Mouse (Mus musculus): Measurements from ENCODE around the gene Lrrc15. TPM values are rescaled to one million over a fixed set of nuclear protein-coding genes. Genes with fewer than 3 reads are reported as not detected.

The Lrrc15 gene
- total and polyA plus RNA-seq, 3 experiments = 0.06 to 0.08 (median 0.07) TPM

DNA sequence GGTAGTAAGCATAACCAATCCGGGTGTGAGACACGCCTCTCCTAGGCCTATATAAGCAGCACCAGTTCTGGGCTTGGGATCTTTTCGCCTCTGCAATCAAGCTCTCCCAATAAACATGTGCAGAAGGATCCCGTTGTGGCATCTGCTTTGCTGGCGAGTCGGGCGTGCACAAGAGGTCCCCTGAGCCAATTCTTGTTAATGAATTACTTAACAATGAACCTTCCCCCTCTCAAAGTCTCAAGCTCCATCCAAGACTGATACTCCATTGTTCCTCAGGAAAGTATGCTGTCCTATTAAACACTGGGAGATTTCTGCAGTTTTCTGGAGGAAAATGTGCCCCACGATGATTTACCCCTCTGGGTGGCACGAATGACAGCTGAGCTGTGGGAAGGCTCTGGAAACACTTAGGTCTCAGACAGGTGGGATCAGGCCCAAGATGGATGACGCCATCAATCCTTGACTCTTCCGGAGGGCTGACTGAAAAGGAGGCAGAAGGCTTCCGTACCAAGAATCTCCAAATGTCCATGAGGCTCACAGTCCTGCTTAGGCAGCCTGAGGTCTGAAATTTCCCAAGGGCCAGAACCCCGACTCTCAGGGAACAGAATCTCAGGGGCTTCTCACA is 61.8 kb downstream of the Lrrc15 start:
- H3K4me1 ChIP-seq (ENCODE audit: control insufficient read depth, insufficient read depth, low read length) = no peaks in the 10 kb centered on the region
- WGBS = 90% methylated on average over 13 of the region's 13 CpGs
- no peak overlapping the region for H3K9ac ChIP-seq (ENCODE audit: low read depth, low read length)
- no peak overlapping the region for H3K4me3 ChIP-seq
- no peaks in the 10 kb centered on the region for H3K36me3 ChIP-seq (ENCODE audit: control insufficient read depth, insufficient read depth, low read length)
- no peak for DNase-seq
- TF ChIP-seq POLR2A (IDR thresholded peaks at IDR 0.05; ENCODE audit: insufficient read depth, low read depth, low read length) = no peak
- no peak for TF ChIP-seq CTCF (IDR thresholded peaks at IDR 0.05)
- TF ChIP-seq EP300 (IDR thresholded peaks at IDR 0.05; ENCODE audit: insufficient read depth, low read depth, low read length) = no peak
- intact Hi-C loops (cut with DNase I) = no loop called here
- no peaks in the 10 kb centered on the region for H3K79me2 ChIP-seq (replicated peaks; ENCODE audit: control insufficient read depth, insufficient read depth, low read length)
- no peak overlapping the region for H3K27ac ChIP-seq
- H3K27me3 ChIP-seq (ENCODE audit: control insufficient read depth, insufficient read depth, low read length) = no peaks in the 10 kb centered on the region

Other genes starting within 250 kb of the Lrrc15 start
- gene Hes1, start 218.9 kb downstream of the Lrrc15 start, total RNA-seq (2021) = 10 to 100 TPM; 16.2 to 21.4 TPM
- gene Hes1, start 218.9 kb downstream of the Lrrc15 start, polyA plus RNA-seq (2012; rRNA removed) = 27.1 and 44.6 TPM in 2 replicates
- under 1 TPM; 0.10 to 0.11 TPM for gene Cpn2, start 15.8 kb downstream of the Lrrc15 start, total RNA-seq (2021)
- gene Cpn2, start 15.8 kb downstream of the Lrrc15 start, polyA plus RNA-seq (2012; rRNA removed) = 0.64 and 0.88 TPM in 2 replicates
- 1 to 10 TPM in 1 of 2 experiments, under 1 TPM in 1; 0.39 to 2.3 TPM for gene Gp5, start 27.5 kb upstream of the Lrrc15 start, total RNA-seq (2021)
- 0.61 and 1.5 TPM in 2 replicates for gene Gp5, start 27.5 kb upstream of the Lrrc15 start, polyA plus RNA-seq (2012; rRNA removed)
- 10 to 100 TPM; 48.2 to 54.7 TPM for gene Atp13a3, start 122.7 kb upstream of the Lrrc15 start, total RNA-seq (2021)
- 10.6 and 24.7 TPM in 2 replicates for gene Atp13a3, start 122.7 kb upstream of the Lrrc15 start, polyA plus RNA-seq (2012; rRNA removed)